Mouse (Mus musculus) heart, embryonic 12.5 days (tissue): ENCODE measurements around the gene Mucl3. TPM values are rescaled to one million over a fixed set of nuclear protein-coding genes. Genes with fewer than 3 reads are reported as not detected.

Experiments
- ATAC-seq: fragments of 200-750 bp; cut with Nextera tagmentation; 2 replicates; pipeline ENCODE4 v1.8.0; 2017; ENCODE audit warnings: moderate TSS enrichment, moderate library complexity; ENCODE audit not compliant: insufficient number of reproducible peaks, low FRiP score
- H3K27ac ChIP-seq: fragments of 300-500 bp; sonication (generic); 2 replicates; pipeline ENCODE4 v1.5.1; 2016; ENCODE audit warnings: mild to moderate bottlenecking, moderate library complexity; ENCODE audit not compliant: poor library complexity, severe bottlenecking
- H3K27me3 ChIP-seq: fragments of 300-500 bp; sonication (generic); replicated peaks from 2 replicates; pipeline ENCODE4 v1.6.1; 2016; ENCODE audit warnings: mild to moderate bottlenecking, moderate library complexity
- H3K36me3 ChIP-seq: fragments of 300-500 bp; sonication (generic); 2 replicates; pipeline ENCODE4 v1.6.1; 2016; ENCODE audit warnings: mild to moderate bottlenecking, moderate library complexity
- H3K4me1 ChIP-seq: fragments of 300-500 bp; sonication (generic); replicated peaks from 2 replicates; pipeline ENCODE4 v1.6.1; 2016; ENCODE audit warnings: mild to moderate bottlenecking
- H3K4me2 ChIP-seq: fragments of 300-500 bp; sonication (generic); 2 replicates; pipeline ENCODE4 v1.6.1; 2016; ENCODE audit warnings: mild to moderate bottlenecking, moderate library complexity
- H3K4me3 ChIP-seq: fragments of 300-500 bp; sonication (generic); 2 replicates; pipeline ENCODE4 v1.5.1; 2016; ENCODE audit warnings: mild to moderate bottlenecking
- H3K9ac ChIP-seq: fragments of 300-500 bp; sonication (generic); 2 replicates; pipeline ENCODE4 v1.6.1; 2016; ENCODE audit warnings: mild to moderate bottlenecking, moderate library complexity
- H3K9me3 ChIP-seq: fragments of 300-500 bp; sonication (generic); replicated peaks from 2 replicates; pipeline ENCODE4 v1.6.1; 2016; ENCODE audit warnings: mild to moderate bottlenecking, moderate library complexity
- WGBS: fragments of 180-500 bp; shearing (Covaris S2); methylation state at CpG from one replicate; pipeline ENCODE4 v1.1.7; 2016; 5-methylcytosine and 5-hydroxymethylcytosine counted together
- polyA plus RNA-seq: library from polyadenylated mRNA; unstranded; fragments of >200 nt; fragmentation: Nextera tagmentation; extraction: Ambion mirVana; gene quantifications from 2 replicates; pipeline ENCODE4 v1.2.1, GENCODE M21; 2016

The Mucl3 gene
- 0.14 and 0.37 TPM in 2 replicates for polyA plus RNA-seq

GRCm38 (mm10) chr17:35643609-35644236 lies at the start of gene Mucl3:
Gene Mucl3 (minus strand): TSS chr17:35643695.
- peak; percentile 41; the same call in 1 of the 2 replicates for ATAC-seq
- Histone ChIP-seq H3K27ac (no peak within 1 kb of the TSS), H3K9ac (no peak within 1 kb of the TSS), H3K4me2 (no peak within 1 kb of the TSS), H3K4me1 (peaks cover 9% of the 10 kb centered on the region), H3K9me3 (no peaks in the 10 kb centered on the region), H3K4me3 (no peak within 1 kb of the TSS), H3K27me3 (peaks cover 26% of the 10 kb centered on the region), H3K36me3 (no peaks in the 10 kb centered on the region)
- 63% methylated on average over 13 of the region's 13 CpGs for WGBS

- Histone ChIP-seq H3K4me3 (no peak overlapping the region), H3K27ac (no peak overlapping the region), H3K4me1 (peaks cover 10% of the 10 kb centered on the region), H3K9ac (no peak overlapping the region), H3K36me3 (peaks cover 78% of the 10 kb centered on the region), H3K4me2 (no peak overlapping the region), H3K9me3 (peaks cover 6% of the 10 kb centered on the region; the same call in 1 of the 2 replicates), H3K27me3 (no peaks in the 10 kb centered on the region)
- 74% methylated on average over 4 of the region's 4 CpGs for WGBS
- ATAC-seq = no peak
These were observed 48.9 kb upstream of the Mucl3 start for GRCm38 (mm10) chr17:35692368-35692767.

- WGBS = 76% methylated on average over 4 of the region's 4 CpGs
- peaks cover 84% of the 10 kb centered on the region for H3K36me3 ChIP-seq
- H3K27me3 ChIP-seq = no peaks in the 10 kb centered on the region
- no peak overlapping the region for H3K9ac ChIP-seq
- ATAC-seq = no peak; the same call in 1 of the 2 replicates
- peaks cover 4% of the 10 kb centered on the region for H3K4me1 ChIP-seq
- H3K4me2 ChIP-seq = no peak overlapping the region
- H3K9me3 ChIP-seq = peaks cover 6% of the 10 kb centered on the region; the same call in 1 of the 2 replicates
- H3K4me3 ChIP-seq = no peak overlapping the region
- H3K27ac ChIP-seq = no peak overlapping the region
These were observed 48.3 kb upstream of the Mucl3 start for GRCm38 (mm10) chr17:35691811-35692210.

DNA sequence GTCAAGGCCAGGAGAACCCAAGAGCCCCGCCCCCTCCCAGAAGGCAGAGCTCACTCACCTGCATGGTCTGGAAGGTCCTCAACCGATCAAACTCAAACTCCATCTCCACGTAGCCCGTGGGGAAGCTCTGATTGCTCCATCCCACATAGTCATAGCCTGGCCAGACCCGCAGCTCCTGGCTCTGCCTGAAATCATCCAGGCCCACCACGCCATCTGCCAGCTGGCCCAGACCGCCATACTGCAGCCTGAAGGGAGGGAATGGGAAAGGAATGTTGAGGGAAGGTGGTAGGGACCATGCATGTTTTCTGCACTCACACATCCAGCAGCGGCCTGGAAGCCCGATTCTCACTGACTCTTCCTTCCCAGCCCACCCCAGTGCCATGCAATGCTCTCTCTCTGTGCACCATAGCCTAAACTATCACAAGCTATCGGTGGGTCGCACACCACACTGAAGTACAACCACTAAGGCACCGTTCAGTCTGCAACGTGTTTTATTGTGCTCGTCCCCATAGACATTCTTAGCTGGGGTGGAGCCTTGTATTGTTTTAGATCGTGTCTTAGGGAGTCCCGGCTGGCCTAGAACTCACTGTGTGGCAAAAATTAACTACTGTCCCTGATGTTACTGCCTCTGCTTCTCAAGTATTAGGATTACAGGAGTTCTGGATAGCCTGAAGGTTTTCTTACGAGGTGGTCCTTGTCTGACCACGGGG lies 46.6 kb upstream of the Mucl3 start:
- H3K4me1 ChIP-seq = no peaks in the 10 kb centered on the region
- ATAC-seq = no peak
- no peaks in the 10 kb centered on the region for H3K27me3 ChIP-seq
- H3K4me3 ChIP-seq = no peak overlapping the region
- H3K4me2 ChIP-seq = no peak overlapping the region
- H3K9ac ChIP-seq = no peak overlapping the region
- H3K9me3 ChIP-seq = no peaks in the 10 kb centered on the region
- WGBS = 87% methylated on average over 18 of the region's 18 CpGs
- H3K27ac ChIP-seq = no peak overlapping the region
- H3K36me3 ChIP-seq = peaks cover 91% of the 10 kb centered on the region

- Histone ChIP-seq H3K27ac (no peak overlapping the region), H3K9ac (no peak overlapping the region), H3K4me2 (no peak overlapping the region), H3K27me3 (no peaks in the 10 kb centered on the region), H3K4me3 (no peak overlapping the region), H3K4me1 (no peaks in the 10 kb centered on the region), H3K9me3 (no peaks in the 10 kb centered on the region), H3K36me3 (peaks cover 99% of the 10 kb centered on the region)
- WGBS = 80% methylated on average over 25 of the region's 25 CpGs
- ATAC-seq = no peak
These were observed 45.1 kb upstream of the Mucl3 start for GRCm38 (mm10) chr17:35688347-35689175.

DNA sequence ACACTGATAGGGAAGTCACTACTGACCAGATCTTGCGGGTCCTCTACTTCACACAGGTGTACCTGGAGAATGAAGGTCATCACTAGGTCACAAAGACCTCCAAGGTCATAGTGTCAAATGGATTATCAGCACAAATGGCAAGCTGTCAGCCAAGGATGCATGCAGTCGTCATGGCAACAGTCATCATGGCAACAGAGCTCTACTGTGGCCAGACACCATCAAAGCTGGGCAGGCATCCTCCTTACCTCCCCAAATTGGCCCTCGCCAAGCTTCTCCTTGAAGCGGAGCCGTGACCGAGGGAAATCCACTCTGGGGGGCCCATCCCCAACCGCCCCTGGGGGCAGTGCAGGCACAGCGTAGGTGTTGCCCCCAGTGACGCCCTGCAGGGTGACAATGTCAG lies 41.6 kb upstream of the Mucl3 start:
- Histone ChIP-seq H3K4me3 (no peak overlapping the region), H3K36me3 (peaks cover 97% of the 10 kb centered on the region), H3K4me2 (no peak overlapping the region), H3K4me1 (no peaks in the 10 kb centered on the region), H3K9ac (no peak overlapping the region), H3K27ac (no peak overlapping the region), H3K9me3 (no peaks in the 10 kb centered on the region), H3K27me3 (no peaks in the 10 kb centered on the region)
- WGBS = 77% methylated on average over 9 of the region's 9 CpGs
- no peak for ATAC-seq

- 80% methylated on average over 13 of the region's 13 CpGs for WGBS
- no peak overlapping the region for H3K9ac ChIP-seq
- H3K36me3 ChIP-seq = peaks cover 67% of the 10 kb centered on the region
- ATAC-seq = no peak
- H3K4me2 ChIP-seq = no peak overlapping the region
- no peaks in the 10 kb centered on the region for H3K27me3 ChIP-seq
- H3K4me1 ChIP-seq = no peaks in the 10 kb centered on the region
- H3K9me3 ChIP-seq = no peaks in the 10 kb centered on the region
- H3K4me3 ChIP-seq = no peak overlapping the region
- H3K27ac ChIP-seq = no peak overlapping the region
These were observed 38.5 kb upstream of the Mucl3 start for GRCm38 (mm10) chr17:35681986-35682385.

- no peaks in the 10 kb centered on the region for H3K27me3 ChIP-seq
- H3K4me3 ChIP-seq = no peak overlapping the region
- H3K4me2 ChIP-seq = no peak overlapping the region
- H3K36me3 ChIP-seq = peaks cover 53% of the 10 kb centered on the region
- H3K9ac ChIP-seq = no peak overlapping the region
- H3K27ac ChIP-seq = no peak overlapping the region
- no peaks in the 10 kb centered on the region for H3K4me1 ChIP-seq
- no peaks in the 10 kb centered on the region for H3K9me3 ChIP-seq
- no peak for ATAC-seq
- 43% methylated on average over 6 of the region's 6 CpGs for WGBS
These were observed 37.1 kb upstream of the Mucl3 start for GRCm38 (mm10) chr17:35680591-35680990.

DNA sequence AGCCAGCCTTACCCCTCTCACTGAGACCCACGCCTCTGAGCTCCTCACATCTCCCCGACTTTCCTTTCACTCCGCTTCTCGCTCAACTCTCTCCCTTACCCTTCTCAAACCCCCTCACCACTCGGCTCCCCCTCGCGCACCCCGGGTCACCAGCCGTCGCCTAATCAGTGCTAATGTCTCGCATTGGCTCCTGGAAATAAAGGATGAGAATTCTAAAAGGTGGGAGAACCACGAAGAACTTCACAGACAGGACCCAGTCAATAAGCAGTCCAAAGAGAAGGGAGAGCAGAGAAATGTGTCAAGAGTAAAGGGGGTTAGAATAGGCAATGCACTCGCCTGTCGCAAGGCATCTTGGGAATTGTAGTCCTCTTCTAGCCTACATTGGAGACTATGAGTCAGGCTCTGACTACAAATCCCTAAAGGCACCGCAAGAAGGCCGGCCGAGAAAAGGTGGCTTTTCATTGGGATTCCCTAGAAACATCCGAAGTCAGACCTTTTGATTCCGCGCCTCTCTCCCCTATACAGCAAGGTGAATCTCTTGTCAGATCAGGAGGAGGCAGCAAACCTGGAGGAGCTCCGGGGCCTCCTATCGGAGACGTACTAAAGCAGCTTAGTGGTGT lies 30.0 kb upstream of the Mucl3 start, which contains the start of gene Gtf2h4:
Gene Gtf2h4, minus strand, starts transcription at position 324 of the 620 bp plus-strand sequence.
- Histone ChIP-seq H3K9me3 (no peaks in the 10 kb centered on the region), H3K27ac (no peak within 1 kb of the TSS), H3K36me3 (peaks cover 18% of the 10 kb centered on the region), H3K4me3 (peak within 1 kb of the TSS; percentile 60), H3K4me2 (peak within 1 kb of the TSS; percentile 73), H3K4me1 (peaks cover 7% of the 10 kb centered on the region), H3K27me3 (no peaks in the 10 kb centered on the region), H3K9ac (peak within 1 kb of the TSS; percentile 84)
- peak; percentile 95 for ATAC-seq
- 2% methylated on average over 23 of the region's 23 CpGs for WGBS

- 90% methylated on average over 6 of the region's 6 CpGs for WGBS
- ATAC-seq = no peak
- Histone ChIP-seq H3K9me3 (no peaks in the 10 kb centered on the region), H3K4me3 (no peak overlapping the region), H3K27ac (no peak overlapping the region), H3K9ac (no peak overlapping the region), H3K36me3 (peaks cover 18% of the 10 kb centered on the region), H3K4me2 (no peak overlapping the region), H3K27me3 (no peaks in the 10 kb centered on the region), H3K4me1 (peaks cover 14% of the 10 kb centered on the region)
These were observed 29.0 kb upstream of the Mucl3 start for GRCm38 (mm10) chr17:35672527-35672926.
